Mouse (Mus musculus) left cerebral cortex, postnatal 36 days (tissue): ENCODE results near the gene Shb. TPM values are rescaled to one million over a fixed set of nuclear protein-coding genes. Genes with fewer than 3 reads are reported as not detected.

Source experiments
- DNase-seq, 2 experiments: peaks; one replicate each; pipeline ENCODE4 v3.0.0; 2021 to 2022; ENCODE audit warnings: low spot score in 2 of 2, mixed read lengths in 1 of 2
- intact Hi-C: fragments of 180-260 bp; cut with DNase I; formaldehyde crosslinking; loops from one replicate; pipeline ENCODE4 v1.15.1; 2025
- total RNA-seq, 2 experiments: library from RNA; stranded (reverse); gene quantifications; 2 replicates each; pipeline ENCODE4 v1.2.3; 2021

The Shb gene
- total RNA-seq, 2 experiments from 2014 or later = 11.5 to 14.5 TPM

DNA sequence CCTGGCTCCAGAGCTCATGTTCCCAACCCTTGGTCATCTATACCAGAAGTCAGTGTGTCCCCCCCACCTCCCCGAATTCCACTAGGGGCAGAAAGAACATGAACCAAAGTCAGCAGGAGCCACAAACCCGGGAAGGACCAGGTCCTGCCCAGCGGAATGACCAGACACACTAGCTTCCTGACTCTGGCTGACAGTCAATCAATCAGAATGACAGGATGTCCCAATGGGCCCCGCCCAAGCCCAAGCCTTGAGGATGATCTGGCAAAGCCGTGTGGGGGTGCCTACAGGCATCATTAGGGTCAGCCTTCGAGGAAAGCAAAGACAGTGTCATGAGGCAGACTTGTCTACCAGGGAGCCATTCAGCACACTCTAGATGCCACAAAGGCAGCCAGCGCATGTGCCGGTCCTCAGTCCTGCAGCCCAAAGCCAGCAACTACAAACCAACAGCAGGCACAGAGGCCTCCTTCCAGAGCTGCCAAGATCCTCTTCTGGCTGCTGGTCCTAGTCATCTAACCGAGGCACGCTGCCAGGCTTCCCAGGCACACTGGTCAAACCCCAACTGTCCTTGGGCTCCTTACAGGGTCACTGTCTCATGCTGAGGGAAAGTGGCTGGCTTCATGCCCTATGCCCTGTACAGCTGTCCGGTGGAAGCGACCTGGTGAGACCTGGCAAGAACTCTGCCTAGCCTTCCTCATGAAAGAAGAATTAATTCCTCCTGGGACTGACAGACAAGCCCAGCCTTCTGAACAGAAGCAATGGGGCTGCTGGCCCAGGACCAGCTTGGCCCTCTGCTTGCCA, 65.0 kb downstream of the Shb start:
- intact Hi-C loops = no loop called here
- DNase-seq = peak in 1 of 2 experiments; percentile 19

DNA sequence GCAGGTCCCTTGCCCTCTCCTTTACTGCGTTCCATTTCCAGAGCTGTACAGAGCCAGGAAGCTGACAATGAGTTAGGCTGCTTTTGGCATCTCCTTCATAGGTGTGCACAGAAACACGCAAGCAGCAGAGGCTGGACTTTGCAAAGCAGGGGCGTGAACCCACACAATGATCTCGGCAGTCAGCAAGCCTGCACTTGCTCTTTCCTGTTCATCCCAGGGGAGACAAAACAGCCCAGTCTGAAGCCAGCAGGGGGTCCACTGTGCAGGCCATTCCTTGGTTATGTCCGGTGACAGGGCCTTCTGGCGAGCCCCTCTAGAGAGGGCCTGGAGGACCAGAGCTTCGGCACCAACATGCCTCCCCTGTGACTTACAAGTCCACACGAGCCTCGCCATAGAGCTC, 67.3 kb downstream of the Shb start:
- no peak for DNase-seq
- intact Hi-C loops = no loop called here

DNA sequence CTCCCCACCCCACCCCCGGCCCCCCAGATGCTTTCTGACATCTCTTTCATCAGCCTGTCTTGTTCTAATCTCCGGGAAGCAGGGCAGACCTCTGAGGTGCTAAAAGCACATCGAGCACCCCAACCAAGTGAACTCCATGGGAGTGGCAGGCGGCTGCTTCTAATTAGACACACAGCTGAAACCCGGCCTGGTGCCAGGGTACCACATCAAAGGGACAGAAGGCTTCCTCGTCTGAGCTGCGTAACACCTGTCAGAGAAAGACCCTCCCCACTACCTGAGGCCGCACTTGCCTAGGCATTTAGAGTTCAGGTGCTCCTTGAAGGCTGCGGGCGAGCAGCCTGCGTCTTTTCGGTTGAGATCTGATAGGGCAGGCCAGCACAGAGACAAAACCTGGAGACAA, 67.7 kb downstream of the Shb start:
- DNase-seq = no peak
- intact Hi-C loops = no loop called here

DNA sequence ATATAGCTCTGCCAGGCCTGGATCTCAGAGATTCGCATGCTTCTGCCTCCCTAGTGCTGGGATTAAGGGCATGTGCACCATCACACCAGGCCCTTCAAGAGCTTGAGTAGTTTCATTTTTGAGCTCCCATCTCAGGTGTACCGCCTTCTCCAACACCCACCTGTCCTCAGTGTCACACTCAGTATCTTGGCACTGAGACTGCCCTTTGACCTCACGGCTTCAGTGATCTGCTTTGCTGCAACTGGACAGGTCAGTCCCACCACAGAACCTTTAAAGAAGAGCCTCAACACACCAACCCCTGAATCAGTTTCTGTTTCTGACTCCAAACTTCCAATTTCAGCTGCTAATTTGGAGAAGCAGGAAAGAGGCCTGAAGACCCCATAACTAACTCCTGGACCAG, 68.1 kb downstream of the Shb start:
- intact Hi-C loops = no loop called here
- no peak for DNase-seq

DNA sequence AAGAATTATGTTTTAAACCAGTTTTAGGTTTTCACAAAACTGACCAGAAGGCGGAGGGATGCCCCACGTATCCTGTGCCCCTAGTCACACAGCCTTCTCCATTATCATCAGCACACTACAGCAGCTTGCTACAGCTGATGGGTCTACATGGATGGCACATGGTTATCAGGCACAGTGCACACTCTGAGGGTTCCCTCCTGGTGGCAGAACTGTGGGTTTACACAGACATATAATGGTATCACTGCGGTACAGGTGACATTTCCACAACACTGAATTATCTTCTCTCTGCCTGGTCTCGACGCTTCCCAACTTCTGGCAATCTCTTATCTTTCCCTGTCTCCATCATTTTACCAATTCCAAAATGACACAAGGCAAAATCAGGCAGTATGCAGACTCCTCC, 69.6 kb downstream of the Shb start:
- no peak for DNase-seq
- intact Hi-C loops = no loop called here

DNA sequence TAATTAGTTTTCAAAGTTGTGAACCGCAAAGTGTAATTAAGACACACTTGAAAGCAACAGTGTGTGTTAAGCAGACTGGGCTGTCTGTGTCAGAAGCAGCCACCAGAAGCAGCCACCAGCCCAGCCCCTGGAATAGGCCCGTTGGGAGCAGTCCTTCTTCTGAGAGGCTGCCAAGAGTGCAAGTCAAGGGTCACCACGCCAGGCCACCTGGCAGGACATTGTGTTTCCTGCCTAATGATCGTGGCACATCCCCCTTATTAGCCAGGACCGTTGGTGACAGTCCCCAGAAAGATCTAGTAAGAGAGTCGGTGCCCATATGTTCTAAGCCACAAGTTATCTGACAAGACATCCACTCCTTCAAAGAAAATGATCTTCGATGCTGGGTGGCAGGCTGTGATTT, 70.6 kb downstream of the Shb start:
- intact Hi-C loops = no loop called here
- DNase-seq = no peak

DNA sequence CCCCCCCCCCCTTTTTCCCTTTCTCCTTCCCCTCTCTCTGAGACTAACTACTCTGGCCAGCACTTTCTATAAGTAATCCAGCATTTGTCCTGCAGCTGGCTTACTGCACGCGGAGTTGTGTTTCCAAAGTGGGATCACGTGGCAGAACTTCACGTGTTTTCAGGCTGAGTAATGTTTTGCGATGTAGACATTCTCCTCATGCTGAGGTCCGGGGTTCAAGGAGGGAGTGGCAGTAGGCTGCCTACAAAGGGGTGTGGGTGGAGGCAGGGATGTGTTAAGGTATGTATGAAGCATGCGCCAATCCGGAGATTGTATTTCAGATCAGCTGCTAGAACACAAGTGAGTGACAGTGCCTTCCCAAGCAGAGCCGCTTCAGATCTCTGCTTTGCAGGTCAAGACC, 72.9 kb downstream of the Shb start:
- intact Hi-C loops = no loop called here
- DNase-seq = no peak

DNA sequence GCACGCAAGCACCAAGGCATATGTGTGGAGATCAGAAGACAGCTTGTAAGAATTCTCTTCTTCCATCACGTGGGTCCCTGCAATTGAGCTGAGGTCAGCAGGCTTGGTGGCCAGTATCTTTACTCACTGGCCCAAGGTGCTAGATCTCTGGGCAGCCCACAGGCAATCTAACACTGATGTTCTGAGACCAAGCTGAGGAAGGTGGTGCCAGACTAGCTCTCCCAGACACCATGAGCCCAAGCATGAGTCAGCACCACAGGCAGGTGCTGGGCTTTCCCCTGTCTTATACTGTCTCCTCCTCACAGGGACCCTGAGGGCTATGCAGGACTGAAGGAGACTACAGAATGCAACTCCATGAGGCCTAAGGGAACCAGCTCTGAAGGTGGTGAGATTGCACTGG, 74.7 kb downstream of the Shb start:
- intact Hi-C loops = no loop called here
- DNase-seq = no peak

DNA sequence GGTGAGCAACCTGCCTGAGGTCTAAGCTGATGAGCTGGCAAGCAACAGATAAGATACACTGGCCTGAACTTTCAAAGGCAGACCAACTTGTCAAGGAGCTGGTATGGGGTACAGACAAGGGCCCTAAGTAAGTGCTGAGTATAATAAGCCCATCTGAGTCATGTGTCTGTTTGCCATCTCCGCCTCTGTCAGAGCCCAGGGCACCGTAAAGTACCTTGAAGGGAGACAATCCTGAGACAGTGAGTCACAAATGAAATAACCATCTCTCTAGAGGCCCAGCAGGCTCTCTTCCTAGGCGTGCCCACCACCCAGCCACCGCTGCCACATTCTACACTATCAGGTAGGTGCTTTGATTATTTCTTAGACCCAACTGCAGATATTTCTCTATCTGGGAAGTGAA, 77.3 kb downstream of the Shb start:
- intact Hi-C loops = no loop called here
- no peak for DNase-seq

DNA sequence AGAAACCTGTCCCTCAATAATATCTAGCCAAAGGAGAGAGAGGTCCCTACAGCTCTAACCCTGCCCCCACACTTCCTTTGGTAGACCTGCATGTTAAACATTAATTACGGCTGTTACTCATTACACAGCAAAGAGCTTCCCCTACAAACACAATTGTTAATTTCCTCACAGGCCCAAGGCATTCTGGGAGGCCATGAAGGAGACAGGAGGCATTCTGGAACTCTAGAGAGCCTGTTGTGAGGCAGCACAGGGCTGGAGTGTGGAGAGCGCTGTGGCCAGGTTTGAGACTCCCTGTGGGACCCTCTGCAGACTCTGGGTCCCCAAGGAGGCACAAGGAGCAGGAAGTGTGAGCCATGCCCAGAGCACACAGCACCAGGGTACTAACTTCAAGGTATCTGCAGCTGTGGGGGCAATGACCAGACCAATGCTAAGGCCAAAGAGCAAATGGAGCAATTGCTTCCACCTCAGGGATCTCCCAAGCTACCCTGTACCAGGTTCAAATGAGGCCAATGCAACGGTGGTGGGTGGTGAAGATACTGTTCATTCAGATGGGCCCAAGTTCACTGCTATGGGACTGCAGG, 78.9 kb downstream of the Shb start:
- DNase-seq = no peak
- intact Hi-C loops = no loop called here

DNA sequence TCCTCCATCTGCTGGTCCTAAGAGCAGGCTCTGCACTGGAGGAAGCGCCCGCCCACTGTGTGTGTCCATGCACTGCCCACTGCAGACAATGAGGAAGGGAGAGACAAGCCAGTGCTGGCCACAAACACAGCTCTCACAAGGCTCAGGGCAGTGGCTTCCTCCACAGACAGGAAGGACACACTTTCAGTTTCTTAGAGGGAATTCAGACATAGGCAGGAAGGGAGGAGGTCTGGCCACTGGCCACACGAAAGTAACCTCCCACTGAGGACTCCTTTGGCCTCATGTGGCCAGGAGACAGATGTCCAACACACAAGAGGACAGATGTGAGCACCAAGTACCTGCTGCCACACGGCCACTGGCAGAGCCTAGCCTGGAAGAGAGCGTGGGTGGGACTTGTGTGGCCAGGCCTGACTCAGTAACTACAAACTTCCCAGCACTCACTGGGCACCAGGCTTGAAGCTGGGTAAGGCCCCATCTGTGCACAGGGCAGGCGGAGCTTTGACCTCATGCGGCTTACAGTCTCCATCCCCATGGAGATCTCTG, 79.6 kb downstream of the Shb start:
- peak in 1 of 2 experiments; percentile 9 for DNase-seq
- intact Hi-C loops = no loop called here

DNA sequence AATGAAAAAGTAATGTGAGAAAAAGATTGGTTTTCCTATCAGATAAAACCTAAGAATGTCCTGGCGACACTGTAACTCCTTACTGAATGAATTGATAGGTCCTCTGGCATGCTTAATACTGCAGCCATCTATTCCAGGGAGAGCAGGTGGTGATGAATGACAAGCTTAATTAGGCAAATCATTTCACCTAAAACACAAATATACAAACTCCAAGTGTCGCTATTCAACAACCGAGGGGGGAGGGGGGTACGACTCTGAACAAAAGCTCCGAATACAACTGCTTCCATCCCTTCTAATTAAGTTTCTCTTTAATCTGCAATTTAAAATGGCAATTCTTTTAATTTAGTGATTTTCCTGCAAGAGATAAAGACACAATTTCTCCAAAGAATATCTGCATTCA, 83.3 kb downstream of the Shb start:
- intact Hi-C loops = no loop called here

DNA sequence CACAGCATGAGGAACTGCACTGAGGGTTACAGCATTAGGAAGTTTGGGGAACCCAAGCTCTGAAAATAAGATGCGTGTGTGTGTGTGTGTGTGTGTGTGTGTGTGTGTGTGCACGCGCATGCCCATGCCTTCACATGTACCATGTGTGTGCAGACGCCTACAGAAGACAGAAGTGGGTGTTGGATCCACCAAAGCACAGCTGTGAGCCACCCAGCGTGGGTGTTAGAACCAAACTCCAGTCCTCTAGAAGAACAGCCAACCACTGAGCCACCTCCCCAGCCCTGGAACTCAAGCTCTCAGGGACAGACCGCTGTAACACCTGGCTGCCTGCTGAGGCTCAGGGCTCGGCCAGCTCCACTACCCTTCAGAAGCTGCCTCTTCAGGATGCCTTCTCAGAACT, 83.8 kb downstream of the Shb start:
- intact Hi-C loops = no loop called here
- DNase-seq = peak in 1 of 2 experiments; percentile 10

More for the DNA sequence above, 83.3 kb downstream of the Shb start:
- no peak for DNase-seq

DNA sequence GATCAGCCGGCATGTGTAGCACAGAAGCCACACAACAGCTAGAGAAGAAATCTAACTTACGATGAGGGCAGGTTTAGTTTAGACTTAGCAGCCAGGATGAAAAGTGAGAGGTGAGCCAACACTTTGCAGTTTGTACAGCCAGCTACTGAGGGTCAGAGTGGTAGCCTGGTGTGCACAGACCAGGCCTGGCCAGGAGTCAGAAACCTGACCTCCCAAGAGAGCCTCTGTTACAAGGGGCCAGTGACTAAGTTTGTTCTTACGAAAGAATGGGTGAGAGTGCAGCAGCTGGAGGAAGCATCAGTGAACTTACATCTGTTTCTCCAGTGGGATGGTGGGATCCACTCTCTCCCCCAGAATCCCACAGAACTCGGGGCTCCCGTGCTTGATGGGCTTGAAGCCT, 85.1 kb downstream of the Shb start:
- intact Hi-C loops = no loop called here
- DNase-seq = no peak

DNA sequence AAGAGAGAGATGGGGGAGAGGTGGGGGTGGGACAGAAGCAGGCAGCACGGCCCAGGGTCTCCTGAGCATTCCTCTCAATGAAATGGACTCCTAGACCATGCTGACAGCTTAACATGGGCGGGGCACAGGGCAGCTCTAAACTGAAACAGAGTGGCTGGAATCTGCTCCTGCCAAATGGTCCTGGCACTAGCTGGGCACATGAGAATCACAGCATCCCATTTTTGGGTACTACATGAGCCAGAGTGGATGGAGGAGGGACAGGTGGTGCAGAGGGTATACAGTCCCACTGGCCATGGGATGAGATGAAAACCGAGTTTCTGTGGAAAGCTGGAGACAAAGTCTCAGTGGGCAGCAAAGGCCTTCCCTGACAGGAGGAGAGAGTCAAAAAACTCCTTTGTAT, 87.0 kb downstream of the Shb start:
- intact Hi-C loops = no loop called here
- DNase-seq = no peak

DNA sequence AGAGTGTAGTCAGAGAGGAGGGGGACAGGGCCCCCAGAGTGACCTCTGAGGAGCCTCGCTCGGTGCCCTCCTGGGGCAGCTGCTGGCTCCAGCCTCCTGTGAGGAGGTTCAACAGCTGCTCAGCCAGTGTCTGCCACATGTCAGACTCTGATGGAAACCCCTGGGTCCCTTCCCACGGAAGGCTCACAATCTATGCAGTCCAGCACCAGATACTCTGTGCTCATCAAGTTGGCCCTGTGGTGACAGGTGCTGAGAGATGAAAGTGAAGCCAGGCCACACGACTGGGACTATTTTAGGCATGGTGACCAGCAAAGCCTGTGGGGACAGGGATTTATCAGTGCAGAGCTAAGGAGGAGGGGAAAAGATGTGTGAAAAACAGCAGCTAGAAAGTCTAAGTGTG, 87.5 kb downstream of the Shb start:
- intact Hi-C loops = no loop called here
- DNase-seq = no peak

DNA sequence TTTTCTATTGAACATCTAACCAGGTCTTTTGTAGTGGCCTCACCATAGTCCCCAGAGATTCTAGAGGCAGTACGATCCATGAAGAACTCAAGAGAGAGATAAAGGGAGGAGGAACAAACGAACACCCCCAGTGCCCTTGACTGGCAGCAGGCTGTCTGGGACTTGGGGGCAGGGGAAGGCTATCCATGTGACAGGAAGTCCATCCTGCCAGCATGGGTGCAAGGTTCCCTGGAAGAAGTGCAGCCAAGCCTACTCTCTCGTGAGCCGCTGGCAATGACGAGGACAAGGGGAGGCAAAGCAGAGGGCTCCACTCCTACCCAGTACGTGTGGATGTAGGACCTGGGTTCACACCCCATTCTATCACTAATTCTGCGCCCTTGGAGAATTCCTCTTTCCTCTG, 88.6 kb downstream of the Shb start:
- intact Hi-C loops = no loop called here
- no peak for DNase-seq

DNA sequence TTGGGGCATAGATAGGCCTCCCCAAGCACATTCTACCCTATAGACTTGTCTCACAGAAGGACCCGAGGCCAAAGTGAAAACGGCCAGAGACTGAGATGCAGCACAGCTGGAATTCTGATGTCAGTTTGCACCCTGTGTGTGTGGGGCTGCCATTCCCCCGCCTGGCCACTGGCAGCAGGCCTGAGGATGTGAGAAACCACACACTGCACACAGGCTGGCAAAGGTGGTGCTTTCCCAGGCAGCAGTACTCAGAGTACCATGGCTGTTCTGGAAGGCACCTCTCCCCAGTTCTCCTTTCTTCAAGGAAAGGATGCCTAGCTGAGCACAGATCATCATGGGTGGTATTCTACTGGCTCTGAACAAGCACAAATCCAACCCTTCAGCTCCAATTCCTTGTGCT, 90.0 kb downstream of the Shb start:
- intact Hi-C loops = no loop called here
- no peak for DNase-seq

DNA sequence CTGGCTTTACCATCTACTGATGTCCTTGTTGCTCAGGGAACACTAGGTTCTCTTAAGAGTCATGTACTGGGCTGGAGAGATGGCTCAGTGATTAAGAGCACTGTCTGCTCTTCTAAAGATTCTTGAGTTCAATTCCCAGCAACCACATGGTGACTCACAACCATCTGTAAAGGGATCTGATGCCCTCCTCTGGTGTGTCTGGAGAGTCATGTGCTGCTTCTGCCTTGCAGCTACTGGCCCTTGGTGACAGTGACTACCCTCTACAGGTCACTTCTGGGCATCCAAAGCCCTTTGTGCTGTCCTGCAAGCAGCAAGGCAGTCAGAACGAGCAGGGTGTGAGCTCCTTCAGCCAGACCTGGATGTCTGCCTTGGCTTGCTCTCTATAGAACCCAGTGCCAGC, 90.5 kb downstream of the Shb start:
- intact Hi-C loops = no loop called here
- DNase-seq = no peak

DNA sequence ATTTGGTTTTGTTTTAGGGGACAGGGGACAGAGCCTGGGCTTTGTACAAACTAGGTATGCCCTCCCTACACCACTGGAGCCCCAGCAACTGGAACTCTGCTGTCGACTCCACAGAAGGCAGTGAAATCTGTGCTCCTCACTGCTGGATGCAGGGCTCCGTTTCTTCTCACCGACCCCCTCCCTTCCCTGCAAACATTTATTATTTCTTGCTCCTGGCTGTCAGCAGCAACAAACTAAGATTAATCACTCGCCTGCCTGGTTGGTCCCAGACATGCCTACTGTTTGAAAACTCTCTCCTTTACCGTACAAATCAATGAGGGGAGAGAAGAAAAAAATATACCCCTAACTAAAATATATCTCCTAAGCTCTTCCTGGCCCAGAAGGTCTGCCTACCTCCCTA, 93.0 kb downstream of the Shb start:
- DNase-seq = no peak
- intact Hi-C loops = no loop called here

DNA sequence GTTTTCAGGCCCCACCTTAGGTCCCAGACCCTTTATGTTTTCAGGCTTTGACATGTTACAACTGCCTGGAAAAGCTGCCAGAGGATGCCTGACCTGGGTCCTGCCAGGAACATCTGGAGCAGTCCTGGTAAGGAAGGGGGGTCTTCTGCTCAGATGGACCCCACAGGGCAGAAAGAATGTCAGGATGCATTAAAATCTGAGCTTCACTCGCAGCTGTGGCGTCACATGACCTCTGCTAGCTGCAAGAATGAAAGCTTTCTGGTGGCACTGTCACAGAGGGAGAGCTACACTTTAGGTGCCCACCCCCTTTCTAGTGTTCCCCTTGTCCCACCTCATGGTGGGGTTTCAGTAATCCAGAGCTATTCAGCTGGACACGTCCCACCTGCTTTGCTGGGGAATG, 95.3 kb downstream of the Shb start:
- intact Hi-C loops = no loop called here
- DNase-seq = no peak
